Comparison of ENCODE assay signal across 22 mouse cellular contexts in genomic region chr12:92386195-92386594, GRCm38 (mm10).
DNase-seq lines count a peak whose midpoint lies in the region; ATAC-seq and TF ChIP-seq lines count a peak whose summit lies in the region.
"Had no signal": no experiment of that assay in that cellular context is flagged by ENCODE, and none has a peak within 500 bp of the region (broad histone marks: within the 10 kb centered on the region; RNA-seq: fewer than 3 reads in every experiment).

No protein-coding gene starts in this region.

- 64% methylated on average over 2 of the region's 2 CpGs for WGBS in embryonic facial prominence, embryonic 14.5 days
- 87% methylated on average over 2 of the region's 2 CpGs for WGBS in embryonic facial prominence, embryonic 10.5 days
- WGBS in kidney, postnatal 0 days: 69% methylated on average over 2 of the region's 2 CpGs
- 47% methylated on average over 2 of the region's 2 CpGs for WGBS in limb, embryonic 13.5 days
- 93% methylated on average over 2 of the region's 2 CpGs for WGBS in limb, embryonic 10.5 days
- WGBS in limb, embryonic 14.5 days: 46% methylated on average over 2 of the region's 2 CpGs
- WGBS in midbrain, embryonic 13.5 days: 95% methylated on average over 2 of the region's 2 CpGs

- H3K27ac ChIP-seq in embryonic facial prominence, embryonic 14.5 days (replicated peaks; ENCODE audit: low read depth, low read length): no peak overlapping the region
- H3K27ac ChIP-seq in embryonic facial prominence, embryonic 10.5 days (replicated peaks): no peak overlapping the region
- no peak overlapping the region for H3K27ac ChIP-seq in kidney, postnatal 0 days
- no peak overlapping the region for H3K27ac ChIP-seq in limb, embryonic 13.5 days
- no peak overlapping the region for H3K27ac ChIP-seq in limb, embryonic 10.5 days
- no peak overlapping the region for H3K27ac ChIP-seq in limb, embryonic 14.5 days (replicated peaks; ENCODE audit: low read depth, low read length)
- no peak overlapping the region for H3K27ac ChIP-seq in midbrain, embryonic 13.5 days

- no peaks in the 10 kb centered on the region for H3K36me3 ChIP-seq in embryonic facial prominence, embryonic 14.5 days (ENCODE audit: control insufficient read depth, insufficient read depth, low read length)
- no peaks in the 10 kb centered on the region for H3K36me3 ChIP-seq in embryonic facial prominence, embryonic 10.5 days (replicated peaks)
- H3K36me3 ChIP-seq in kidney, postnatal 0 days (ENCODE audit: insufficient read depth, low read length): no peaks in the 10 kb centered on the region
- H3K36me3 ChIP-seq in limb, embryonic 13.5 days: no peaks in the 10 kb centered on the region
- H3K36me3 ChIP-seq in limb, embryonic 10.5 days: no peaks in the 10 kb centered on the region
- H3K36me3 ChIP-seq in limb, embryonic 14.5 days (ENCODE audit: control insufficient read depth, insufficient read depth, low read length): no peaks in the 10 kb centered on the region
- H3K36me3 ChIP-seq in midbrain, embryonic 13.5 days: no peaks in the 10 kb centered on the region
- H3K36me3 ChIP-seq: G1E had no signal

- TF ChIP-seq POLR2A in limb, embryonic 14.5 days (IDR thresholded peaks at IDR 0.05; ENCODE audit: borderline replicate concordance, extremely low read depth, insufficient read depth, insufficient read length): no peak

- H3K4me2 ChIP-seq in embryonic facial prominence, embryonic 14.5 days (ENCODE audit: low read depth, low read length): no peak overlapping the region
- no peak overlapping the region for H3K4me2 ChIP-seq in kidney, postnatal 0 days (ENCODE audit: low read length)
- H3K4me2 ChIP-seq in limb, embryonic 13.5 days (replicated peaks): no peak overlapping the region
- H3K4me2 ChIP-seq in limb, embryonic 14.5 days (replicated peaks; ENCODE audit: low read depth, low read length, severe bottlenecking): no peak overlapping the region
- H3K4me2 ChIP-seq in midbrain, embryonic 13.5 days (replicated peaks): no peak overlapping the region

- DNase-seq in embryonic facial prominence, embryonic 14.5 days (ENCODE audit: low spot score): peak; percentile 38
- no peak for DNase-seq in embryonic facial prominence, embryonic 10.5 days (ENCODE audit: low spot score)
- peak; percentile 16 for DNase-seq in kidney, postnatal 0 days (ENCODE audit: low spot score)
- no peak for DNase-seq in kidney, adult 11 months
- no peak for DNase-seq in limb, embryonic 10.5 days (ENCODE audit: low spot score)
- peak; percentile 61 for DNase-seq in limb, embryonic 14.5 days (ENCODE audit: low spot score)
- DNase-seq: adrenal gland, adult 2 months; adrenal gland, adult 8-10 months; adrenal gland, postnatal 10 days; adrenal gland, postnatal 14 days; adrenal gland, postnatal 25 days; adrenal gland, postnatal 36 days; B cell, adult 2 months; cerebellum, adult 11 months; cerebellum, adult 11-12 months had no signal

- no peak overlapping the region for H3K4me3 ChIP-seq in embryonic facial prominence, embryonic 14.5 days (ENCODE audit: low read depth, low read length)
- no peak overlapping the region for H3K4me3 ChIP-seq in embryonic facial prominence, embryonic 10.5 days
- no peak overlapping the region for H3K4me3 ChIP-seq in kidney, postnatal 0 days (replicated peaks; ENCODE audit: low read depth, low read length)
- H3K4me3 ChIP-seq in limb, embryonic 13.5 days: no peak overlapping the region
- H3K4me3 ChIP-seq in limb, embryonic 10.5 days: no peak overlapping the region
- no peak overlapping the region for H3K4me3 ChIP-seq in limb, embryonic 14.5 days (replicated peaks; ENCODE audit: low read length)
- no peak overlapping the region for H3K4me3 ChIP-seq in midbrain, embryonic 13.5 days (replicated peaks)

- TF ChIP-seq CTCF in kidney, postnatal 0 days (IDR thresholded peaks at IDR 0.05; ENCODE audit: low read depth): no peak

- H3K9me3 ChIP-seq in embryonic facial prominence, embryonic 14.5 days (ENCODE audit: control insufficient read depth, low read length): no peaks in the 10 kb centered on the region
- H3K9me3 ChIP-seq in embryonic facial prominence, embryonic 10.5 days: no peaks in the 10 kb centered on the region
- H3K9me3 ChIP-seq in kidney, postnatal 0 days (replicated peaks; ENCODE audit: low read length): no peaks in the 10 kb centered on the region
- H3K9me3 ChIP-seq in limb, embryonic 13.5 days: no peaks in the 10 kb centered on the region
- H3K9me3 ChIP-seq in limb, embryonic 10.5 days (replicated peaks): no peaks in the 10 kb centered on the region
- H3K9me3 ChIP-seq in limb, embryonic 14.5 days (ENCODE audit: control insufficient read depth, low read length): no peaks in the 10 kb centered on the region
- no peaks in the 10 kb centered on the region for H3K9me3 ChIP-seq in midbrain, embryonic 13.5 days
- H3K9me3 ChIP-seq: G1E had no signal

- H3K27me3 ChIP-seq in embryonic facial prominence, embryonic 14.5 days (replicated peaks; ENCODE audit: control insufficient read depth, insufficient read depth, low read length): no peaks in the 10 kb centered on the region
- H3K27me3 ChIP-seq in embryonic facial prominence, embryonic 10.5 days (replicated peaks; ENCODE audit: low read depth, poor library complexity, severe bottlenecking): no peaks in the 10 kb centered on the region
- H3K27me3 ChIP-seq in kidney, postnatal 0 days (ENCODE audit: insufficient read depth, low read length): no peaks in the 10 kb centered on the region
- H3K27me3 ChIP-seq in limb, embryonic 13.5 days: no peaks in the 10 kb centered on the region
- H3K27me3 ChIP-seq in limb, embryonic 10.5 days (ENCODE audit: low read depth, poor library complexity, severe bottlenecking): no peaks in the 10 kb centered on the region
- no peaks in the 10 kb centered on the region for H3K27me3 ChIP-seq in limb, embryonic 14.5 days (ENCODE audit: control insufficient read depth, insufficient read depth, low read length)
- H3K27me3 ChIP-seq in midbrain, embryonic 13.5 days: no peaks in the 10 kb centered on the region
- H3K27me3 ChIP-seq: CH12.LX, Patski had no signal

- no peak for ATAC-seq in embryonic facial prominence, embryonic 14.5 days (ENCODE audit: low read depth)
- no peak for ATAC-seq in kidney, postnatal 0 days (replicated peaks; ENCODE audit: low FRiP score, low read depth)
- peak; percentile 75 for ATAC-seq in limb, embryonic 13.5 days (ENCODE audit: low FRiP score, low read depth)
- peak; percentile 71 for ATAC-seq in limb, embryonic 14.5 days (ENCODE audit: low FRiP score, low read depth)
- no peak for ATAC-seq in midbrain, embryonic 13.5 days
- ATAC-seq: activated CD4-positive, CD25-positive, alpha-beta regulatory T cell, adult 4 months; CD4-positive, CD25-positive, alpha-beta regulatory T cell, adult 4 months; Patski had no signal

- no peak overlapping the region for H3K9ac ChIP-seq in embryonic facial prominence, embryonic 14.5 days (ENCODE audit: low read depth, low read length)
- H3K9ac ChIP-seq in kidney, postnatal 0 days (ENCODE audit: low read depth, low read length): no peak overlapping the region
- H3K9ac ChIP-seq in limb, embryonic 13.5 days: no peak overlapping the region
- H3K9ac ChIP-seq in limb, embryonic 14.5 days (ENCODE audit: low read depth, low read length, severe bottlenecking): no peak overlapping the region
- no peak overlapping the region for H3K9ac ChIP-seq in midbrain, embryonic 13.5 days (replicated peaks)

- H3K4me1 ChIP-seq in embryonic facial prominence, embryonic 14.5 days (ENCODE audit: control insufficient read depth, insufficient read depth, low read length): no peaks in the 10 kb centered on the region
- no peaks in the 10 kb centered on the region for H3K4me1 ChIP-seq in embryonic facial prominence, embryonic 10.5 days
- H3K4me1 ChIP-seq in kidney, postnatal 0 days (replicated peaks; ENCODE audit: insufficient read depth, low read length): no peaks in the 10 kb centered on the region
- peaks cover 7% of the 10 kb centered on the region; the same call in 1 of the 2 replicates for H3K4me1 ChIP-seq in limb, embryonic 13.5 days
- no peaks in the 10 kb centered on the region for H3K4me1 ChIP-seq in limb, embryonic 10.5 days
- peaks cover 3% of the 10 kb centered on the region for H3K4me1 ChIP-seq in limb, embryonic 14.5 days (ENCODE audit: control insufficient read depth, insufficient read depth, low read length)
- H3K4me1 ChIP-seq in midbrain, embryonic 13.5 days (replicated peaks): peaks cover 9% of the 10 kb centered on the region

Comparison
In these comparisons a context has a peak if more than half of its experiments do, and no peak if none do; other contexts are left out.
1. DNase-seq: peak in embryonic facial prominence, embryonic 14.5 days (single experiment), kidney, postnatal 0 days (single experiment) and limb, embryonic 14.5 days (single experiment); none in embryonic facial prominence, embryonic 10.5 days (single experiment), kidney, adult 11 months (single experiment) and limb, embryonic 10.5 days (single experiment).
2. ATAC-seq: peak in limb, embryonic 13.5 days (single experiment) and limb, embryonic 14.5 days (single experiment); none in embryonic facial prominence, embryonic 14.5 days (single experiment), kidney, postnatal 0 days (single experiment) and midbrain, embryonic 13.5 days (single experiment).